Mouse (Mus musculus) CH12.LX (cell line): ENCODE results near the gene Pcsk2. TPM values are rescaled to one million over a fixed set of nuclear protein-coding genes. Genes with fewer than 3 reads are reported as not detected.

ENCODE experiments used
- DNase-seq: peaks from one replicate; pipeline ENCODE4 v3.0.0-alpha.2; 2013; ENCODE audit errors: extremely low read depth
- H3K27ac ChIP-seq: 2 replicates; pipeline ENCODE4 v1.5.1; 2012; ENCODE audit warnings: low read depth, mild to moderate bottlenecking, control low read depth, moderate library complexity; ENCODE audit not compliant: insufficient read depth
- H3K27me3 ChIP-seq: replicated peaks from 2 replicates; pipeline ENCODE3; 2012; ENCODE audit warnings: inconsistent platforms
- H3K36me3 ChIP-seq, 2 experiments: replicated peaks in 1 of 2; 2 replicates each; pipeline versions ENCODE3 to v1.6.1; 2012; ENCODE audit warnings: inconsistent platforms in 1 of 2, low read length in 1 of 2, mild to moderate bottlenecking in 1 of 2, mixed read lengths in 1 of 2, moderate library complexity in 1 of 2; ENCODE audit not compliant: control insufficient read depth in 1 of 2, insufficient read depth in 1 of 2
- H3K4me1 ChIP-seq, 2 experiments: 2 replicates each; pipeline ENCODE4 v1.6.1; 2012; ENCODE audit warnings: inconsistent platforms in 1 of 2, moderate library complexity in 1 of 2; ENCODE audit not compliant: insufficient read depth in 2 of 2, control insufficient read depth in 1 of 2
- H3K4me2 ChIP-seq: 2 replicates; pipeline ENCODE4 v1.6.1; 2012; ENCODE audit warnings: low read depth, mild to moderate bottlenecking, control low read depth; ENCODE audit not compliant: poor library complexity, insufficient read depth, severe bottlenecking
- H3K4me3 ChIP-seq, 3 experiments: fragments of 150-350 bp in 1 of 3; sonication (generic) in 1 of 3; replicated peaks in 1 of 3; 2 replicates each; pipeline versions ENCODE3 to v1.5.1; 2011 to 2012; ENCODE audit warnings: low read depth in 2 of 3, low read length in 2 of 3, mild to moderate bottlenecking in 2 of 3, moderate library complexity in 2 of 3, control low read depth in 1 of 3, improper control_type of control experiment in 1 of 3, inconsistent platforms in 1 of 3, mixed read lengths in 1 of 3; ENCODE audit not compliant: poor library complexity in 1 of 3
- H3K79me2 ChIP-seq: replicated peaks from 2 replicates; pipeline ENCODE4 v1.6.1; 2012; ENCODE audit warnings: mild to moderate bottlenecking, moderate library complexity; ENCODE audit not compliant: control insufficient read depth, poor library complexity, insufficient read depth, severe bottlenecking; ENCODE audit errors: extremely low read depth
- H3K9ac ChIP-seq: 2 replicates; pipeline ENCODE4 v1.6.1; 2012; ENCODE audit warnings: low read depth, mild to moderate bottlenecking, control low read depth, moderate library complexity; ENCODE audit not compliant: insufficient read depth
- H3K9me3 ChIP-seq: replicated peaks from 2 replicates; pipeline ENCODE3; 2012; ENCODE audit warnings: low read length, inconsistent platforms, mixed read lengths
- BHLHE40 ChIP-seq: IDR thresholded peaks from 2 replicates; pipeline ENCODE4 v1.6.1; 2011; ENCODE audit warnings: mild to moderate bottlenecking, low read depth, low read length, improper control_type of control experiment
- CTCF ChIP-seq, 2 experiments: IDR thresholded peaks in 1 of 2; conservative IDR thresholded peaks in 1 of 2; 2 replicates each; pipeline ENCODE4 v1.5.1; 2011 to 2012; ENCODE audit warnings: low read depth in 2 of 2, low read length in 2 of 2, improper control_type of control experiment in 1 of 2, inconsistent platforms in 1 of 2, mild to moderate bottlenecking in 1 of 2, moderate library complexity in 1 of 2
- ELF1 ChIP-seq: IDR thresholded peaks from 2 replicates; pipeline ENCODE4 v1.6.1; 2014; ENCODE audit warnings: low read depth, mild to moderate bottlenecking, inconsistent platforms, low read length, improper control_type of control experiment
- EP300 ChIP-seq: IDR thresholded peaks from 2 replicates; pipeline ENCODE4 v1.6.1; 2011; ENCODE audit warnings: low read length, improper control_type of control experiment
- ETS1 ChIP-seq: conservative IDR thresholded peaks from 2 replicates; pipeline ENCODE4 v1.6.1; 2012; ENCODE audit warnings: low read depth, mild to moderate bottlenecking, inconsistent platforms, low read length, improper control_type of control experiment, moderate library complexity
- GABPA ChIP-seq: IDR thresholded peaks from 2 replicates; pipeline ENCODE4 v1.6.1; 2012; ENCODE audit warnings: low read depth, low read length, improper control_type of control experiment, inconsistent platforms; ENCODE audit not compliant: insufficient replicate concordance
- HCFC1 ChIP-seq: IDR thresholded peaks from 2 replicates; pipeline ENCODE4 v1.6.1; 2012; ENCODE audit warnings: low read depth, mild to moderate bottlenecking, inconsistent platforms, low read length, improper control_type of control experiment
- JUND ChIP-seq: conservative IDR thresholded peaks from 2 replicates; pipeline ENCODE4 v1.6.1; 2011; ENCODE audit warnings: low read depth, low read length, improper control_type of control experiment
- MAFK ChIP-seq: IDR thresholded peaks from 2 replicates; pipeline ENCODE4 v1.6.1; 2011; ENCODE audit warnings: low read length, improper control_type of control experiment; ENCODE audit not compliant: insufficient replicate concordance
- MAX ChIP-seq: IDR thresholded peaks from 2 replicates; pipeline ENCODE4 v1.6.1; 2011; ENCODE audit warnings: low read length, improper control_type of control experiment
- MXI1 ChIP-seq: IDR thresholded peaks from 2 replicates; pipeline ENCODE4 v1.6.1; 2011; ENCODE audit warnings: mild to moderate bottlenecking, low read depth, low read length, improper control_type of control experiment
- MYC ChIP-seq: IDR thresholded peaks from 2 replicates; pipeline ENCODE4 v1.6.1; 2011; ENCODE audit warnings: low read depth, mild to moderate bottlenecking, improper control_type of control experiment, low read length
- POLR2A ChIP-seq: IDR thresholded peaks from 2 replicates; pipeline ENCODE4 v1.6.1; 2011; ENCODE audit warnings: low read depth, mild to moderate bottlenecking, improper control_type of control experiment, low read length
- POLR2AphosphoS2 ChIP-seq: IDR thresholded peaks from 2 replicates; pipeline ENCODE4 v1.6.1; 2011; ENCODE audit warnings: low read depth, low read length, improper control_type of control experiment
- RCOR1 ChIP-seq: conservative IDR thresholded peaks from 2 replicates; pipeline ENCODE4 v1.6.1; 2012; ENCODE audit warnings: low read depth, mild to moderate bottlenecking, inconsistent platforms, low read length, improper control_type of control experiment
- SIN3A ChIP-seq: IDR thresholded peaks from 2 replicates; pipeline ENCODE4 v1.6.1; 2012; ENCODE audit warnings: low read length, improper control_type of control experiment, inconsistent platforms
- SMC3 ChIP-seq: IDR thresholded peaks from 2 replicates; pipeline ENCODE4 v1.6.1; 2011; ENCODE audit warnings: low read depth, low read length, improper control_type of control experiment
- USF2 ChIP-seq: conservative IDR thresholded peaks from 2 replicates; pipeline ENCODE4 v1.6.1; 2011; ENCODE audit warnings: low read depth, low read length, improper control_type of control experiment
- ZC3H11A ChIP-seq: IDR thresholded peaks from 2 replicates; pipeline ENCODE4 v1.6.1; 2012; ENCODE audit warnings: low read depth, mild to moderate bottlenecking, inconsistent platforms, low read length, improper control_type of control experiment
- ZKSCAN1 ChIP-seq: IDR thresholded peaks from 2 replicates; pipeline ENCODE4 v1.6.1; 2012; ENCODE audit warnings: low read depth, inconsistent platforms, low read length, improper control_type of control experiment, borderline replicate concordance
- ZNF384 ChIP-seq: IDR thresholded peaks from 2 replicates; pipeline ENCODE4 v1.6.1; 2012; ENCODE audit warnings: low read depth, low read length, improper control_type of control experiment, inconsistent platforms
- dilution Hi-C: fragments of 300-500 bp; cut with MboI; formaldehyde crosslinking; loops from 2 replicates; pipeline ENCODE4 v1.14.3; 2020; ENCODE audit warnings: low sequenced_read_pairs; ENCODE audit not compliant: extremely low pct_unique_long_range_greater_than_20kb, extremely low pct_ligation_motif_present
- in situ Hi-C: fragments of 300-500 bp; cut with MboI; formaldehyde crosslinking; loops from 3 replicates; pipeline ENCODE4 v1.14.3; 2019; ENCODE audit warnings: low sequenced_read_pairs, low pct_ligation_motif_present, low pct_unique_long_range_greater_than_20kb, mixed read lengths
- polyA plus RNA-seq: library from polyadenylated mRNA; unstranded; fragments of >175 nt; gene quantifications from 2 replicates; pipeline ENCODE4 v1.2.1, GENCODE M21; 2012; ENCODE audit warnings: low read depth; ENCODE audit not compliant: insufficient read length
- total RNA-seq, 2 experiments: library from RNA; depleted of rRNA; stranded (reverse); fragments of 300-350 nt in 1 of 2; fragments of >200 nt in 1 of 2; gene quantifications; 2 replicates each; pipeline ENCODE4 v1.2.3; 2012 to 2014

The Pcsk2 gene
- total RNA-seq (2012; rRNA removed), result not detected in 2 replicates
- not detected in 2 replicates for total RNA-seq (2014; rRNA removed)
- not detected in 2 replicates for polyA plus RNA-seq

- TF ChIP-seq ZNF384, result no peak
- no peak for TF ChIP-seq HCFC1
- TF ChIP-seq SMC3, result no peak
- TF ChIP-seq POLR2AphosphoS2, result no peak
- no peak for TF ChIP-seq ZKSCAN1
- TF ChIP-seq EP300, result no peak
- no peak for TF ChIP-seq ELF1
- TF ChIP-seq MYC, result no peak
- TF ChIP-seq GABPA, result no peak
- TF ChIP-seq SIN3A, result no peak
- TF ChIP-seq ZC3H11A, result no peak
- TF ChIP-seq USF2, result no peak
- no peak for TF ChIP-seq ETS1
- no peak for TF ChIP-seq CTCF (conservative IDR thresholded peaks at IDR 0.05 in 1 of 2, IDR thresholded peaks at IDR 0.05 in 1 of 2; ENCODE audit: low read depth in 2 of 2, low read length in 2 of 2)
- TF ChIP-seq JUND, result no peak
- TF ChIP-seq BHLHE40, result no peak
- no peak for TF ChIP-seq RCOR1
- no peak for TF ChIP-seq POLR2A
- no peak for DNase-seq
- no peaks in the 10 kb centered on the region for H3K4me1 ChIP-seq
- no peaks in the 10 kb centered on the region for H3K79me2 ChIP-seq
- H3K36me3 ChIP-seq, result no peaks in the 10 kb centered on the region
- no peak within 1 kb of the TSS for H3K9ac ChIP-seq
- no peaks in the 10 kb centered on the region for H3K9me3 ChIP-seq
- dilution Hi-C loops, result no loop called here
- peaks cover 64% of the 10 kb centered on the region for H3K27me3 ChIP-seq
- no peak within 1 kb of the TSS for H3K4me2 ChIP-seq
- in situ Hi-C loops, result no loop called here
- H3K4me3 ChIP-seq, result no peak within 1 kb of the TSS
- no peak within 1 kb of the TSS for H3K27ac ChIP-seq
Measured at GRCm38 (mm10) chr2:143545758-143546246, at the start of gene Pcsk2. Pcsk2 (plus strand) TSS chr2:143546156.

GRCm38 (mm10) chr2:143500845-143501244, 45.1 kb upstream of the Pcsk2 start:
- Histone ChIP-seq H3K27ac (no peak overlapping the region), H3K36me3 (no peaks in the 10 kb centered on the region), H3K4me1 (no peaks in the 10 kb centered on the region), H3K4me3 (no peak overlapping the region), H3K4me2 (no peak overlapping the region), H3K9ac (no peak overlapping the region), H3K79me2 (no peaks in the 10 kb centered on the region), H3K9me3 (no peaks in the 10 kb centered on the region), H3K27me3 (peaks cover 49% of the 10 kb centered on the region)
- no peak for DNase-seq
- TF ChIP-seq MXI1, result no peak
- no peak for TF ChIP-seq MAFK
- TF ChIP-seq MAX, result no peak
- no peak for TF ChIP-seq CTCF (conservative IDR thresholded peaks at IDR 0.05 in 1 of 2, IDR thresholded peaks at IDR 0.05 in 1 of 2; ENCODE audit: low read depth in 2 of 2, low read length in 2 of 2)
- dilution Hi-C loops (no loop called here), in situ Hi-C loops (no loop called here)
